Mouse (Mus musculus): Measurements from ENCODE around the gene Rhot2. TPM values are rescaled to one million over a fixed set of nuclear protein-coding genes. Genes with fewer than 3 reads are reported as not detected.
"Not testable (repeated sequence)": the region's sequence is repeated elsewhere in the genome, so short reads cannot be mapped to it uniquely, and the experiment has no call there.

Gene Rhot2
- polyA plus RNA-seq, 1 experiment from 2014 or later, result 28.0 TPM

DNA sequence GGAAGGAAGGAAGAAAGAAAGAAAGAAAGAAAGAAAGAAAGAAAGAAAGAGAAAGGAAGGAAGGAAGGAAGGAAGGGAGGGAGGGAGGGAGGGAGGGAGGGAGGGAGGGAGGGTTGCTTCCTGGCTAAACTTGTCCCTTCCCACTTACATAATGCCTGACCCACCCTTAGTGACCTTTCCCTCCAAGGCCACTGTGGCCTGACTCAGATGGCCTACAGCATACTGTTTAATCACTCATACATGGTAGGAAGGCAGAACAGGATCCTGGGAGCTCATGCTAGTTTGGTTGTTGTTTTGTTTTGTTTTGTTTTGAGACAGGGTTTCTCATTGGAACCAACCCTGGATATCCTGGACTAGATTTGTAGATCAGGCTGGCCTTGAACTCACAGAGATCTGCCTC, 26.9 kb upstream of the Rhot2 start:
- peaks cover 52% of the 10 kb centered on the region for H3K4me1 ChIP-seq
- not testable (repeated sequence) for H3K9me3 ChIP-seq, H3K4me3 ChIP-seq

DNA sequence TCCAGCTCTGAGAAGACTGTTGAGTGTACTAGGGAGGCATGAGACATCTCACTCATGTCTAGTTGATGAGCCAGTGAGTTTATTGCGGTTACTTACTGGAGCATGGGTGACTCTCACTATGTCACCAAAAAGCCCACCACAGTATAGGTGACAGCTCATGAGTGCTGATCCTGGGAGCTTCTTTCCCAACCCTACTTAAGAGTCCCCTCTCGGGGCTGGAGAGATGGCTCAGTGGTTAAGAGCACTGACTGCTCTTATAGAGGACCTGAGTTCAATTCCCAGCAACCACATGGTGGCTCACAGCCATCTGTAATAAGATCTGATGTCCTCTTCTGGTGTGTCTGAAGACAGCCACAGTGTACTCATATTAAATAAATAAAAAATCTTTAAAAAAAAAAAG, 25.3 kb upstream of the Rhot2 start:
- H3K4me1 ChIP-seq, result peaks cover 52% of the 10 kb centered on the region
- 90% methylated on average over 2 of the region's 2 CpGs for WGBS
- H3K4me3 ChIP-seq, result no peak overlapping the region
- no peak for DNase-seq (ENCODE audit: extremely low spot score, low spot score)
- no peaks in the 10 kb centered on the region; the same call in 1 of the 2 replicates for H3K36me3 ChIP-seq (replicated peaks)
- H3K27ac ChIP-seq, result no peak overlapping the region
- H3K9me3 ChIP-seq, result no peaks in the 10 kb centered on the region
- H3K27me3 ChIP-seq (ENCODE audit: poor library complexity, severe bottlenecking), result no peaks in the 10 kb centered on the region

More for the DNA sequence above, 26.9 kb upstream of the Rhot2 start:
- H3K27ac ChIP-seq; H3K36me3 ChIP-seq (replicated peaks); DNase-seq (ENCODE audit: extremely low spot score, low spot score); H3K27me3 ChIP-seq (ENCODE audit: poor library complexity, severe bottlenecking): not testable (repeated sequence)

DNA sequence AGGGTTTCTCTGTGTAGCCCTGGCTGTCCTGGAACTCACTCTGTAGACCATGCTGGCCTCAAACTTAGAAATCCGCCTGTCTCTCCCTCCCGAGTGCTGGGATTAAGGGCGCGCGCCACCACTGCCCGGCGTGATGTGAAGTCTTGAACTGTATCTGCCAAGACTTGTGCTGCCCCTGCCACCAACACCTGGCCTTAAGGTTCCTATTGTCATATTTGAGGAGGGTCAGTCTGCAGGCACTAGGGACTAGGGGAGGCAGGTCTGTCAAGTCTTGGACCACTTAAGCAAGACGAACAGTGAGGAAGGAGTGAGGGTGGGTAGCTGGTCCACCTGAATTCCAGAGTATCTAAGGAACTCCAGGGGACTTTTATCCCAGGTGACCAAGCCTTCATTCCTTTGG, 24.8 kb upstream of the Rhot2 start:
- no peak overlapping the region for H3K4me3 ChIP-seq
- 84% methylated on average over 8 of the region's 8 CpGs for WGBS

DNA sequence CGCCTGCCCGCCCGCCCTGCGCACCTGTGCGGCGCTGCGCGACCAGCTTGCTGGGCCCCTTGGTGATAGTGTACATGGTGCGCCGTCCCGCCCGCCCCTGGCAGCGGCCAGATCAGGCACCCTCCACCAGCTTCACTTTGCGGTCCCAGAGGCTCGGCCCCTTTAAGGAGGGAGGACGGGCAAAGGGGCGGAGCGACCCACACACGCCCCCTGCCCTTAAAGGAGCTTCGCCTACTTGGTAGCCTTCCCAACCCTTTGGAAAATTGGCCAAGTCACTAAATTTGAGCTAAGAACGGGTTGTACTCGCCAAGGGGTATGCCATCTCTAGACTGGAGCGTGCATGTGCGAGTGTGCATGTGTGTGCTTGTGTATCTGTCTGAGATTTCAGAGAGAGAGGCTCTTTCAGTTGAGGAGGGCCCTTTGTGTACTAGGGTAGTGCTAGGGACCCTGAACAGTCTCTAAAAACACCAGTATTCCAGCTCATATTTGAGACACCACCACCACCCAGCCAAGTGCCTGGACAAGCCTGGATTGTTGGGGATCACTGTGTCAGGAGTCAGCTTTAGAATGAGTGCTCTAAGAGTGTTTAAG, 24.0 kb upstream of the Rhot2 start, which contains the start of gene Mcrip2:
TSS of gene Mcrip2 (minus strand) at position 164 of the 591 bp plus-strand sequence.
- Histone ChIP-seq H3K27me3 (ENCODE audit: poor library complexity, severe bottlenecking) (no peaks in the 10 kb centered on the region), H3K36me3 (replicated peaks) (peaks cover 5% of the 10 kb centered on the region; the same call in 1 of the 2 replicates), H3K9me3 (no peaks in the 10 kb centered on the region), H3K4me3 (peak within 1 kb of the TSS; percentile 90), H3K27ac (peak within 1 kb of the TSS; percentile 82), H3K4me1 (peaks cover 42% of the 10 kb centered on the region)
- under 1% methylated on average over 24 of the region's 24 CpGs for WGBS
- peak; percentile 79 for DNase-seq (ENCODE audit: extremely low spot score, low spot score)

More for the DNA sequence above, 24.8 kb upstream of the Rhot2 start:
- Histone ChIP-seq H3K4me1 (peaks cover 50% of the 10 kb centered on the region), H3K27ac (no peak overlapping the region), H3K27me3 (ENCODE audit: poor library complexity, severe bottlenecking) (no peaks in the 10 kb centered on the region), H3K9me3 (no peaks in the 10 kb centered on the region), H3K36me3 (replicated peaks) (no peaks in the 10 kb centered on the region; the same call in 1 of the 2 replicates)
- DNase-seq (ENCODE audit: extremely low spot score, low spot score), result no peak

DNA sequence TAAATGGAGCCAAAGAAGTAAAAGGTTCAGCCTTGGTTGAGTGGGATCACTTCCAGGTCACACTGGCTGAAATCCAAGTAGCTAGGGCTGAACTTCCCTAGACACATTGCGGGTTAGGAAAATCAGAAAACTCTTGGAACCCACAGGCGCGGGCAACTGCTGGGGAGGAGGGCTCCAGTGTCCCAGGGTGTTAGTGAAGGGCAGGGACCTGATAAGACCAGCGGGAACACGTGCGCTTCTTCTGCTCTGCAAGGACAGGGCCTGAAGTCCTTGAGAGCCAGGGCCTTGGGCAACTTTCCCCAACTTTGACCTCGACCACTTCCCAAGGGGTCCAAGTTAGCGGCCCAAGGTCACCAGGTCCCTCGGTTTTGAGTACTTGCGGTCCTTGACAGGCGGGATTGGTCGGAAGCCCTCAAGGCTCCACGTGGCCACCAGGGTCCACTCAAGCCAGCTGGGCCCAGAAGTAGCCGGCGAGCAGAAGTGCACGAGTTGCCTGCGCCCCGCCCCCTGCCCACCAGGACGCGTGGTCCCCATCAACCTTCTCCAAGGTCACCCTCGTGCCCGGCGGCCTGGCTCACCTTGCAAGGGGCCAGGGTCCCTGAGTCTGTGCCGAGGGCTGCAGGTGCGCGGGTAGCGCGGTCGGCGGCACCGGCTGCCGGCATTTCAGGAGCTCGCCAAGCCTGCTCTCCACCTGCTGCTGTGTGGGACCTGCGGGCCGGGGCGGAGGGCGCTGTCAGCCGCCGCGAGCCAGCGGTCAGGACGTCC, 23.4 kb upstream of the Rhot2 start:
- H3K4me3 ChIP-seq, result peak overlapping the region; percentile 90
- DNase-seq (ENCODE audit: extremely low spot score, low spot score), result peak; percentile 58
- H3K9me3 ChIP-seq, result no peaks in the 10 kb centered on the region
- no peaks in the 10 kb centered on the region for H3K27me3 ChIP-seq (ENCODE audit: poor library complexity, severe bottlenecking)
- whole genome bisulfite sequencing, result under 1% methylated on average over 42 of the region's 42 CpGs
- H3K36me3 ChIP-seq (replicated peaks), result peaks cover 5% of the 10 kb centered on the region; the same call in 1 of the 2 replicates
- peak overlapping the region; percentile 82 for H3K27ac ChIP-seq
- H3K4me1 ChIP-seq, result peaks cover 41% of the 10 kb centered on the region

DNA sequence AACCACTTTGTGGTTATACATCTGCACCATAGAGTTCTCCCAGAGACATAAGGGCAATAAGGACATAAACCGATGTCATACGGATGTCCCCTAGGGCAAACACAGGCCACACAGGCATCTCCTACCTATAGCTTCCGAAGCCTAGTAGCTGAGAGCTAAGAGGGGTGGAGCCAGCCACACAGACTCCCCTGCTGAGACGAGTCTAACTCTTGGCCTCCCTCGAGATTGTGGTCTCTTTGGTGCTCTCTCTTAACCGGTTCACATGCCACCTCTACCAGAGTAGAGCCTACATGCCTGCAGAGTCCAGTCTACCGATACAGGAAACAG, 22.8 kb upstream of the Rhot2 start:
- Histone ChIP-seq H3K9me3 (no peaks in the 10 kb centered on the region), H3K27ac (peak overlapping the region; percentile 82), H3K4me3 (peak overlapping the region; percentile 90), H3K36me3 (replicated peaks) (peaks cover 5% of the 10 kb centered on the region; the same call in 1 of the 2 replicates), H3K27me3 (ENCODE audit: poor library complexity, severe bottlenecking) (no peaks in the 10 kb centered on the region), H3K4me1 (peaks cover 41% of the 10 kb centered on the region)
- DNase-seq (ENCODE audit: extremely low spot score, low spot score), result no peak
- 17% methylated on average over 7 of the region's 7 CpGs for whole genome bisulfite sequencing

DNA sequence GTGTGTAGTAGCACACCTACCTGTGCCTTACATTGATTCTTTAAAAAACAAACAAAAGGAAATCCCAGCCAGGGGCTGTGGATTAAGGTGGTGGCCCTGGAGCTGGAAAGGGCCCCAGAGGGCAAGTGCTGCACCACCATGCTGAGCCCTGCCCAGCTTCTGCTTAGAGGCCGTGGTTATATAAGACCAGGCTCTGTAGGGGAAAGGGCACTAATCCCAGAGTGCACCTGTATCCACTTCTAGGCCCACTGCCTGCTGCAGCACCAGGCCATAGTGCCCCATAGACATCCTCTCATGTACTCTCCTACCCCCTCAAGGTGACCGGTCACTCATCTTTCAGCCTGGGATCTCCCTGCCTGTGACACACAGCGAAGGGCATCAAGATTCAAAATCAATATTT, 21.5 kb upstream of the Rhot2 start:
- no peaks in the 10 kb centered on the region for H3K27me3 ChIP-seq (ENCODE audit: poor library complexity, severe bottlenecking)
- H3K4me1 ChIP-seq, result peaks cover 53% of the 10 kb centered on the region
- no peaks in the 10 kb centered on the region for H3K9me3 ChIP-seq
- DNase-seq (ENCODE audit: extremely low spot score, low spot score), result no peak
- 91% methylated on average over 3 of the region's 3 CpGs for WGBS
- peaks cover 5% of the 10 kb centered on the region; the same call in 1 of the 2 replicates for H3K36me3 ChIP-seq (replicated peaks)
- no peak overlapping the region for H3K4me3 ChIP-seq
- H3K27ac ChIP-seq, result no peak overlapping the region

DNA sequence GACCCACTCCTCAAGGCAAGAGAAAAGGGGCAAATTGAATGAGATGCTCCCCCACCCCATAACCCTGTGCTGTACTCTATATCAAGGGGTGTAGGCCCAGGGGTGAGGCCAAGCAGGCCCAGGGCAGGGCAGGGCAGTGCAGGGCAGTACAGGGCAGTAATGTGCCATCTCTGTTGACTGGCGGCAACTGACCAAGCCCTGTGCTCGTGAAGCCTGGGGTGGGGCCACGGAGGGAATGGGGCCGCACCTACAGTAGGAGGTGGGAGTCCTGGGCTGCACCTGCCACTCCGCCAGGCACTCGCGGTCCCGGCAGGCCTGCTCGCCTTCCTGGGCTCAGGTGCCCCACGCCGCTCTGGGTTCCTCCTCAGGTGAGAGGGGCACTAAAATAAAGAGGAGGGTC, 20.6 kb upstream of the Rhot2 start:
- peaks cover 5% of the 10 kb centered on the region; the same call in 1 of the 2 replicates for H3K36me3 ChIP-seq (replicated peaks)
- no peaks in the 10 kb centered on the region for H3K27me3 ChIP-seq (ENCODE audit: poor library complexity, severe bottlenecking)
- H3K4me1 ChIP-seq, result peaks cover 62% of the 10 kb centered on the region
- H3K27ac ChIP-seq, result no peak overlapping the region
- H3K9me3 ChIP-seq, result no peaks in the 10 kb centered on the region
- no peak for DNase-seq (ENCODE audit: extremely low spot score, low spot score)
- peak overlapping the region; percentile 10 for H3K4me3 ChIP-seq
- WGBS, result 91% methylated on average over 11 of the region's 11 CpGs

DNA sequence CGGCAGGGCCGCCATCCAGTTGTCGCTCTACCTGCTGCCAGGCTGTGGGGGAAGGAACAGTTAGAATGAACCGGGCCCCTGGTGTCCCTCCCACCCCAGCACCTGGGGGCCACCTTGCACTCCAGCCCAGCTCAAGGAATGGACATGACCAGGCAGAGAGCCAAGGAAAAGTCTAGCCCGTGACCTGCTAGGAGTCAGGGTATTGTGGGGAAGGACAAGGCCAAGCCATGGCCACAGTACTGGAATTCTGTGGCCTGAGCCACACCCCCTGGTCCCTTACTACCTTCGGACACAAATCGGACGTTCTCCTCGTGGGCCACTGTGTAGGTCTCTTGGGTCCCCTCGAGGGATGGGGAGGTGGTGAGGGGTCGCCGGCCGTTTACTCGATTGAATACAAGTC, 19.7 kb upstream of the Rhot2 start:
- DNase-seq (ENCODE audit: extremely low spot score, low spot score), result no peak
- H3K9me3 ChIP-seq, result no peaks in the 10 kb centered on the region
- peaks cover 68% of the 10 kb centered on the region for H3K4me1 ChIP-seq
- WGBS, result 92% methylated on average over 14 of the region's 14 CpGs
- no peaks in the 10 kb centered on the region for H3K27me3 ChIP-seq (ENCODE audit: poor library complexity, severe bottlenecking)
- H3K36me3 ChIP-seq (replicated peaks), result peaks cover 9% of the 10 kb centered on the region
- no peak overlapping the region for H3K27ac ChIP-seq
- no peak overlapping the region for H3K4me3 ChIP-seq

DNA sequence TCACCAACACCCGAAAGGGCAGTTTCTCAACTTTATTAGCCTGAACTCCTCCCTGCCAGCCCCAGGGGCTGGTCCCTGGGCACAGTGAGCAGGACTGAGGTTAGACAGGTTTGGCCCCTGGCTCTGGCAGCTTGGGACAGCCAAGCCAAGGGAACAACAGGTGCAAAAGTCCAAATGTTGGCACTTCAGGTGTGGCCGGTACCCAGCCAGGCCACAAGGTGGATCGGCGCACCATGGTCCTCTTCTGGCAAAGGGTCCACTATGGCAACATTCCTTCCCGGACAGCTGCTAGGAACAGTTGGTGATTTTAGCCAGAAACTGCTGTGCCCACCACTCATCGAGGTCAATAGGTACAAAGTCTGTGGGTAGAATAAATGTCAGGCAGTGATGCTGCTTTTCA, 19.0 kb upstream of the Rhot2 start:
- Histone ChIP-seq H3K9me3 (no peaks in the 10 kb centered on the region), H3K36me3 (replicated peaks) (peaks cover 15% of the 10 kb centered on the region), H3K4me1 (peaks cover 64% of the 10 kb centered on the region), H3K4me3 (no peak overlapping the region), H3K27ac (no peak overlapping the region), H3K27me3 (ENCODE audit: poor library complexity, severe bottlenecking) (no peaks in the 10 kb centered on the region)
- 93% methylated on average over 6 of the region's 6 CpGs for WGBS
- DNase-seq (ENCODE audit: extremely low spot score, low spot score), result no peak

DNA sequence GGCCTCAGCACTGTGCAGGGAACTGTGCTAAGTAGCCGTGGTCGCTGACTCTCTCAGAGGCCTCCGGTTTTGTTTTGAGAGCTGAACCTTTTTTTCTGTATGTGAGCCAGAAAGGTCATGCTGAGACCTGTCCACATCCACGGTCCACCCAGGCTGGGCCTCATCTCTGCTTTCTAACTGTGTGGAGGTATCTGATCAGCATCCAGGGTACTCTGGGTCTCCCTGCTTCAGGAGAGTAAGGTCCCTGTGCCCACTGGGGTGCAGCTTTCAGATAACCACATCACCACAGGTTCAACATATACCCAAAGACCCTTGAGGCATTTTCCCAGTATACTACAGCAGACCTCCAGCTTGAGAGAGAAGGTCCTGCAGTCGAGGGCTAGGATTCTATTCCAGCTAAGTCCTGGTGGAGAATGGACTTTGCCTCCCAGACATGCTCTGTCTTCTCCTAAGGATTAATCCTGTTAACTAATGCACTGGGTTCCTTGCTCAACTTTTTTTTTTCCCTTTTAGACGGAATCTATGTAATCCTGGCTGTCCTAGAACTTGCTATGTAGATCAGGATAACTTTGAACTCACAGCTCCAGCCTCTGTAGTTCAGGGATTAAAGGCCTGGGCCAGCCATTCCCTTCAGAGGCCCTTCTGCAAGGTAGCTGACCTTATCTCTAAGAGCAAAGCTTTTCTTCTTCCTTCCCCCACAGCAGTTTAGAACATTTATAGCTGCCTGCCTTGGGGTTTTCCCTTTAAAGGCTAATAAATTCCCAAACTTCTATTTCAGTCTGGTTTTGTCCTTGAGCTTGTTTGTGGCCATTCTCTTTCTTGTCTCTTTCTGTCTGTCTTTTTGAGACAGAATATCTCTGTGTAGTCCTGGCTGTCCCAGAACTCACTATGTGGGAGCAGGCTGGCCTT, 17.3 kb upstream of the Rhot2 start:
- Histone ChIP-seq H3K4me3 (peak overlapping the region; percentile 84), H3K36me3 (replicated peaks) (peaks cover 30% of the 10 kb centered on the region), H3K9me3 (no peaks in the 10 kb centered on the region), H3K4me1 (peaks cover 46% of the 10 kb centered on the region), H3K27ac (peak overlapping the region; percentile 94), H3K27me3 (ENCODE audit: poor library complexity, severe bottlenecking) (no peaks in the 10 kb centered on the region)
- DNase-seq (ENCODE audit: extremely low spot score, low spot score), result no peak
- WGBS, result 11% methylated on average over 6 of the region's 6 CpGs

DNA sequence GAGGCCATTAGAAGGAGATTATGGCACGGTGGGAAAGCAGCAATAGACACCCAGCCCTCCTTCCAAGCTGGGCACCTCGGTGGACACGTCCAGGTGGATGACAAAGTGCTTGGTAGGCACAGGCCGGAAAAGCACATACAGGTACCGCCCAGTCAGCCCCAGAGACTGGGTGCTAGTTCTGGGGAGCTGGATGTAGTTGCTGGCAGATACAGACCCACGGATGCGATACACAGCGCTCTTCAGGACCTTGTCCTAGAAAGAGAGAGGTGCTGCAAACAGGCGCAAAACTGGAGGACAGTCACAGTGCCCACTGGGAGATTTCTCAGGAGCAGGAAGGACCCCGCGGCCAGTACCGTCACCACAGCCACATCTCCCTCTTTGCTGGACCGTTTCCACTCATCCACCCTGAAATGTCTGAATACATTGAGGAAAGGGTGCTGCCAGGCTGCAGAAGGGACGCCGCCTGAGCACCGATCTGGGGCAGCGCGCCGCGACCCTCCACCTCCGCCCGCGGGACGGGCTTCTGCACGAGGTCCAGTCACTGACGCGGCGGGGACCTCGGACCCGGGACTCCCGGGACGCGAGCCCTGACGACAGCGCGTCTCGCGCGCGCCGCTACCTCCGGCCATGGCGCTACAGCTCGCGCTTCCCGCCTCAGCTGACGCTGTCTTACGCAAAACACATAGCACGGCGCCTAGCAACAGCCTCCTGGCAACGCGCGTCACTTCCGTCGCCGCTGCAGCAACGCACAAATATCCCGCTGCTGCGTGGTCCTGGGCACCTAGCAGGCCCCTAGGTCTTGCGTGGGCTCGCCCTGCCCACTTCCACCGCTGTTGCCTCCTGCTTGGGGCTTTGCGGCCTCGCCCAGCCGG, 16.4 kb upstream of the Rhot2 start, which contains the start of gene Wdr90:
TSS of gene Wdr90 (minus strand) at position 670 of the 872 bp plus-strand sequence.
- Histone ChIP-seq H3K27ac (peak within 1 kb of the TSS; percentile 94), H3K36me3 (replicated peaks) (peaks cover 37% of the 10 kb centered on the region), H3K27me3 (ENCODE audit: poor library complexity, severe bottlenecking) (no peaks in the 10 kb centered on the region), H3K4me3 (peak within 1 kb of the TSS; percentile 84), H3K4me1 (peaks cover 38% of the 10 kb centered on the region), H3K9me3 (no peaks in the 10 kb centered on the region)
- DNase-seq (ENCODE audit: extremely low spot score, low spot score), result peak; percentile 92
- WGBS, result 3% methylated on average over 65 of the region's 65 CpGs

All from forebrain, embryonic 10.5 days (tissue).